Mouse (Mus musculus): ENCODE measurements around the gene Phykpl. TPM values are rescaled to one million over a fixed set of nuclear protein-coding genes. Genes with fewer than 3 reads are reported as not detected.
"Not testable (repeated sequence)": the region's sequence is repeated elsewhere in the genome, so short reads cannot be mapped to it uniquely, and the experiment has no call there.

Gene Phykpl
- polyA plus RNA-seq, 1 experiment: 7.7 TPM

- H3ac ChIP-seq (ENCODE audit: control insufficient read depth, insufficient read length, low read depth): no peak overlapping the region
- H3K27me3 ChIP-seq (ENCODE audit: control insufficient read depth, insufficient read depth, insufficient read length): no peaks in the 10 kb centered on the region
- no peaks in the 10 kb centered on the region for H3K79me2 ChIP-seq (ENCODE audit: control insufficient read depth, insufficient read depth)
- H3K79me3 ChIP-seq (ENCODE audit: low read depth): no peaks in the 10 kb centered on the region
- H3K36me3 ChIP-seq (ENCODE audit: control insufficient read depth, insufficient read depth): no peaks in the 10 kb centered on the region
- H3K4me3 ChIP-seq (ENCODE audit: insufficient read depth, poor library complexity, severe bottlenecking): no peak overlapping the region
- no peak for TF ChIP-seq FOSL1 (IDR thresholded peaks at IDR 0.05; ENCODE audit: insufficient read depth, low read length, poor library complexity, severe bottlenecking)
- TF ChIP-seq CTCF (IDR thresholded peaks at IDR 0.05; ENCODE audit: control insufficient read depth, insufficient read depth, insufficient read length): no peak
- TF ChIP-seq CEBPB (IDR thresholded peaks at IDR 0.05; ENCODE audit: low read depth): no peak
- TF ChIP-seq MYOG (IDR thresholded peaks at IDR 0.05; ENCODE audit: control insufficient read depth, extremely low read depth, insufficient read length): no peak
- TF ChIP-seq USF1 (IDR thresholded peaks at IDR 0.05; ENCODE audit: low read depth): no peak
- TF ChIP-seq MYOD1 (IDR thresholded peaks at IDR 0.05; ENCODE audit: control insufficient read depth, insufficient read length, low read depth): no peak
- no peak for TF ChIP-seq MAX (IDR thresholded peaks at IDR 0.05)
Observed at GRCm38 (mm10) chr11:51614256-51614655, 29.7 kb downstream of the Phykpl start.

- no peak overlapping the region for H3ac ChIP-seq (ENCODE audit: control insufficient read depth, insufficient read length, low read depth)
- TF ChIP-seq MYOG (IDR thresholded peaks at IDR 0.05; ENCODE audit: control insufficient read depth, extremely low read depth, insufficient read length) (no peak), MAX (IDR thresholded peaks at IDR 0.05) (no peak), CTCF (IDR thresholded peaks at IDR 0.05; ENCODE audit: control insufficient read depth, insufficient read depth, insufficient read length) (no peak), USF1 (IDR thresholded peaks at IDR 0.05; ENCODE audit: low read depth) (no peak), CEBPB (IDR thresholded peaks at IDR 0.05; ENCODE audit: low read depth) (no peak), MYOD1 (IDR thresholded peaks at IDR 0.05; ENCODE audit: control insufficient read depth, insufficient read length, low read depth) (no peak), FOSL1 (IDR thresholded peaks at IDR 0.05; ENCODE audit: insufficient read depth, low read length, poor library complexity, severe bottlenecking) (no peak)
- no peaks in the 10 kb centered on the region for H3K36me3 ChIP-seq (ENCODE audit: control insufficient read depth, insufficient read depth)
- H3K4me3 ChIP-seq (ENCODE audit: insufficient read depth, poor library complexity, severe bottlenecking): no peak overlapping the region
- H3K79me3 ChIP-seq (ENCODE audit: low read depth): peaks cover 4% of the 10 kb centered on the region
- H3K79me2 ChIP-seq (ENCODE audit: control insufficient read depth, insufficient read depth): peaks cover 6% of the 10 kb centered on the region
- no peaks in the 10 kb centered on the region for H3K27me3 ChIP-seq (ENCODE audit: control insufficient read depth, insufficient read depth, insufficient read length)
Observed at GRCm38 (mm10) chr11:51615129-51615528, 30.6 kb downstream of the Phykpl start.

- Histone ChIP-seq H3K79me3 (ENCODE audit: low read depth) (peaks cover 9% of the 10 kb centered on the region), H3K79me2 (ENCODE audit: control insufficient read depth, insufficient read depth) (peaks cover 10% of the 10 kb centered on the region), H3K4me3 (ENCODE audit: insufficient read depth, poor library complexity, severe bottlenecking) (no peak overlapping the region), H3ac (ENCODE audit: control insufficient read depth, insufficient read length, low read depth) (peak overlapping the region; percentile 70), H3K27me3 (ENCODE audit: control insufficient read depth, insufficient read depth, insufficient read length) (no peaks in the 10 kb centered on the region), H3K36me3 (ENCODE audit: control insufficient read depth, insufficient read depth) (no peaks in the 10 kb centered on the region)
- TF ChIP-seq MYOD1 (IDR thresholded peaks at IDR 0.05; ENCODE audit: control insufficient read depth, insufficient read length, low read depth) (no peak), MAX (IDR thresholded peaks at IDR 0.05) (peak; percentile 81)
Observed at GRCm38 (mm10) chr11:51615601-51616000, 31.0 kb downstream of the Phykpl start.

- not testable (repeated sequence) for H3K4me3 ChIP-seq (ENCODE audit: insufficient read depth, poor library complexity, severe bottlenecking); H3K27me3 ChIP-seq (ENCODE audit: control insufficient read depth, insufficient read depth, insufficient read length); H3K36me3 ChIP-seq (ENCODE audit: control insufficient read depth, insufficient read depth)
- H3K79me2 ChIP-seq (ENCODE audit: control insufficient read depth, insufficient read depth): peaks cover 16% of the 10 kb centered on the region
- peaks cover 14% of the 10 kb centered on the region for H3K79me3 ChIP-seq (ENCODE audit: low read depth)
- peak overlapping the region; percentile 68 for H3ac ChIP-seq (ENCODE audit: control insufficient read depth, insufficient read length, low read depth)
Observed at GRCm38 (mm10) chr11:51616113-51616512, 31.6 kb downstream of the Phykpl start.

GRCm38 (mm10) chr11:51617693-51618092 lies 33.1 kb downstream of the Phykpl start:
- no peaks in the 10 kb centered on the region for H3K27me3 ChIP-seq (ENCODE audit: control insufficient read depth, insufficient read depth, insufficient read length)
- TF ChIP-seq CTCF (IDR thresholded peaks at IDR 0.05; ENCODE audit: control insufficient read depth, insufficient read depth, insufficient read length) (peak; percentile 64), CEBPB (IDR thresholded peaks at IDR 0.05; ENCODE audit: low read depth) (no peak)
- peaks cover 29% of the 10 kb centered on the region for H3K79me3 ChIP-seq (ENCODE audit: low read depth)
- H3K79me2 ChIP-seq (ENCODE audit: control insufficient read depth, insufficient read depth): peaks cover 31% of the 10 kb centered on the region
- no peak overlapping the region for H3ac ChIP-seq (ENCODE audit: control insufficient read depth, insufficient read length, low read depth)
- no peak overlapping the region for H3K4me3 ChIP-seq (ENCODE audit: insufficient read depth, poor library complexity, severe bottlenecking)
- peaks cover 16% of the 10 kb centered on the region for H3K36me3 ChIP-seq (ENCODE audit: control insufficient read depth, insufficient read depth)

GRCm38 (mm10) chr11:51618894-51619408 lies 34.4 kb downstream of the Phykpl start:
- Histone ChIP-seq H3ac (ENCODE audit: control insufficient read depth, insufficient read length, low read depth) (no peak overlapping the region), H3K36me3 (ENCODE audit: control insufficient read depth, insufficient read depth) (peaks cover 29% of the 10 kb centered on the region), H3K4me3 (ENCODE audit: insufficient read depth, poor library complexity, severe bottlenecking) (no peak overlapping the region), H3K79me3 (ENCODE audit: low read depth) (peaks cover 31% of the 10 kb centered on the region), H3K79me2 (ENCODE audit: control insufficient read depth, insufficient read depth) (peaks cover 44% of the 10 kb centered on the region), H3K27me3 (ENCODE audit: control insufficient read depth, insufficient read depth, insufficient read length) (no peaks in the 10 kb centered on the region)
- no peak for TF ChIP-seq MAX (IDR thresholded peaks at IDR 0.05)
- no peak for TF ChIP-seq CTCF (IDR thresholded peaks at IDR 0.05; ENCODE audit: control insufficient read depth, insufficient read depth, insufficient read length)
- TF ChIP-seq USF1 (IDR thresholded peaks at IDR 0.05; ENCODE audit: low read depth): no peak
- no peak for TF ChIP-seq CEBPB (IDR thresholded peaks at IDR 0.05; ENCODE audit: low read depth)
- TF ChIP-seq MYOG (IDR thresholded peaks at IDR 0.05; ENCODE audit: control insufficient read depth, extremely low read depth, insufficient read length): no peak
- no peak for TF ChIP-seq FOSL1 (IDR thresholded peaks at IDR 0.05; ENCODE audit: insufficient read depth, low read length, poor library complexity, severe bottlenecking)
- no peak for TF ChIP-seq MYOD1 (IDR thresholded peaks at IDR 0.05; ENCODE audit: control insufficient read depth, insufficient read length, low read depth)

Data from C2C12 (cell line).